Mouse (Mus musculus) heart, postnatal 36 days (tissue): ENCODE data around the gene Slc41a3. TPM values are rescaled to one million over a fixed set of nuclear protein-coding genes. Genes with fewer than 3 reads are reported as not detected.

Experiments used
- DNase-seq, 2 experiments: peaks; one replicate each; pipeline ENCODE4 v3.0.0; 2021 to 2022
- intact Hi-C: fragments of 180-260 bp; cut with DNase I; formaldehyde crosslinking; loops from one replicate; pipeline ENCODE4 v1.15.1; 2025
- total RNA-seq, 2 experiments: library from RNA; stranded (reverse); gene quantifications; 2 replicates each; pipeline ENCODE4 v1.2.3; 2021

Gene Slc41a3
- total RNA-seq, 2 experiments from 2014 or later: 68.8 to 72.1 TPM

DNA sequence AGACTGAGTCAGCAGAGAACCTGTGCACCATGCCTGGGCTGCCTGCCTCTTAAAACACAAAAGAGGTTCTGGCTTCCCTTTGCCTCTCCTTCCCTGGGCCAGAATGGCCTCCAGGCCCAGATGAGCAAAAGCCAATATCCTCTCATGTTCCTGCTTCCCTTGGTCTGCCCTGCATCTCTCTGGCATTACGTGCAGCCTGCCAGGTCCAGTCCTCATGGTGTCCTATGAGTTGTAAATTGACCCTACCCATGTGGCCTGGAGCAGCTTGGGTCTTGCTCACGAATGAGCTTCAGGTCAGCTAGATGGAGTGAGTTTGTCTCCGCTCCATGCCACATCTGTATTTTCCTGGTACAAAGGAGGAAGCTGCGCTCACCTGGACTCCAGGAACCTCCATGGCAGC, 7.5 kb upstream of the Slc41a3 start:
- DNase-seq: no peak
- intact Hi-C loops: no loop called here

DNA sequence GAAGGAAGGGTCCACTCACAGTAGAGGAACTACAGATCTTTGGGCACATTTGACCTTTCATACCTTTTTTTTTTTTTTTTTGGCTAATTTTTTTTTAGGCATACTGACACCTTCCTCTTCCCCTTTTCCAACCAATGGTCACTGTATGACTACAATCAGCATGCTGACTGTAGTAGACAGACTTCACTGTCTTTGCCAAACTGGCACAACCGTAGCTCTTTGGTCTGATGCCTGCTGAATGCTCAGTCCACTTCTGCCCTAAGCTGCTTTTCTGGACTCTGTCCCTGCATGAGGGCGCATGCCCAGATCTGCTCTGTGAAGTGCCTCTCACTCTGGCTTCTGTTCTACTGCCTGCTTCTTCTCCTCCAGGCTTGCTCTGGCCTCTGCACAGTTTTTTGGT, 6.9 kb upstream of the Slc41a3 start:
- DNase-seq: peak; percentile 41 to 54
- intact Hi-C loops: no loop called here

DNA sequence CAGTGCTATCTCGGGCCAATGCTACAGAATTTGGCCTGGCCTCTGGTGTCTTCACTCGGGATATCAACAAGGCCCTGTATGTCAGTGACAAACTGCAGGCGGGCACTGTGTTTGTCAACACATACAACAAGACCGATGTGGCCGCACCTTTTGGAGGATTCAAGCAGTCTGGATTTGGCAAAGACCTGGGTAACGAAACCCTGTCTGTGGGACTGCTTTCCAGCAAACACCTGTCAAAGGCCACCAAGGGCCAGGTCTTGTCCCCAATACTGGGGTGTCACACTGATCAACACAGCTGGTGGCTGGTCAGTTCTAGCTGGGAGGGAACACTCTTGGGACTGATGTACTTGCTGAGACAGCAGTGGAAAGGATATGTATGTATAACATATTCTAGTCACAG, 6.3 kb upstream of the Slc41a3 start:
- intact Hi-C loops: no loop called here
- DNase-seq: no peak

DNA sequence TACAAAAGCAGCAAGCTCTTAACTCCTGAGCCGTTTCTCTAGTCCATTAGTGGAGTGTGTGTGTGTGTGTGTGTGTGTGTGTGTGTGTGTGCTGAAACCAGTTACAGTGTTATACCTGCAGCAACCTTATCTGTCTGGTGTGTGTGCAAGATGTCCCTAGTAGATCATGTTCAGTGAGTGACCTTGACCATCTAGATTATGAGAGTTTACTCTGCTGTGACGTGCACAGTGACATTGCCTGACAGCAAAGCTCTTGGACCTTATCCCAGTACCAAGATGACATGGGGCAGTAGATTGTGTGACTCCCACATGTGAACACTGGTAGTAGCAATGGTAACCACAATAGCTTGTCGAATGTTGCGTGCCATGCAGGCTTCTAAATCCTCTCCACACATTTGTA, 4.2 kb upstream of the Slc41a3 start:
- DNase-seq: no peak
- intact Hi-C loops: no loop called here

DNA sequence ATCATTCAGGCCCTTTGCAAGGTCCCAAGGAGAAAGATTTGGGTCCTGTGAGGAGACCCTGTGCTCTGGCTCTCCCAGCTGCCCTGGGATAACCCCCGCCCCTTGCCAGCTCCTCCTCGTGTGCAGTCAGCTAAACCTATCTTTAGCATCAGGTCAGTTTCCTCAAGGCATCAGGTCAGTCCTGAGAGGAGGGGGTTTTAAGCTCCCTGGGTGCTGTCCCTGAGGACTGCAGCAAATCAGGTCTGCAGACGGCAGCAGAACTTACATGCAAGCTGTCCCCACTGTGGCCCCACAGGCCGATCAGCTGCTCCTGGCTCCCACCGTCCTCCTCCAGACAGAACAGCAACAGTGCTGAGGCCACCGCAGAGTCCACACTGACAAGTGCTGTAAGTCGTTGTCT, 2.8 kb upstream of the Slc41a3 start:
- DNase-seq: no peak
- intact Hi-C loops: no loop called here

DNA sequence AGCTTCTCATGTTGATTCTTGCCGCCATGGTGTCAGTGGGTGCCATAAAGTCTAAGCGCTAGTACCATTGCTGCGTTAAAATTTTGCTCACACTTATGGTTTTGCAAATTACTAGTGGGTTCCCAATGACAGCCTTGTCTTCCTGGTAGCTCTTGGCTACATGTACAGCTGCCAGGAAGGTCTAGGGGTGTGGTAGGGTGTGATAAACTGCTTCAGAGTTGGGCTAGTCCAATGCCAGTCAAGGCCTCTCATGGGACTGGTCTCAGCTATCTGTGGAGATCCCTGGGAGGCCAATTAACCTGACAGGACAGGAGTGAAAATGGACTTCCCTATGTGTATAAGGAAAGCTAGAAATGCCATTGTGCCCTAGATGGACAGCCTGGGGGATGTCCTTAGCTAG, 2.2 kb upstream of the Slc41a3 start:
- no peak for DNase-seq
- intact Hi-C loops: no loop called here

DNA sequence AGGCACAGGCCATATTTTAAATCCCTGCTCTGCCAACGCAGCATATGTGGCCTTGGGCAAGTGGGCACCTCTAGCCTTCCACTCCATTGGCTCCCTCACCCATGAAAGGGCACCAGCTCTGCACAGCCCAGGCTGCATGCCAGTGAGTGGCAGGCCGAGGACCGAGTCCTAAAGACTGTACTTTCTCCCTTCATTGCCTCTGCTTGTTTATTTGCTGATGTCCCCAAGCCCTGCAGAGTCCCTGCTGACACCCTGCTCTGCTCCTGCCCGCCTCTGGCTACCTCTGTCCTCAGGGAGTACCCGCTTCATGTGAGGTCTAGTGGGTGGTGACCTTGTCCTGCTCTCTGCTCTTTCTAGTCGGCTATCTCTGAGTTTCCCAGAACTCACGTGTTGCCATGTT, 1.4 kb upstream of the Slc41a3 start:
- DNase-seq: no peak
- intact Hi-C loops: no loop called here

DNA sequence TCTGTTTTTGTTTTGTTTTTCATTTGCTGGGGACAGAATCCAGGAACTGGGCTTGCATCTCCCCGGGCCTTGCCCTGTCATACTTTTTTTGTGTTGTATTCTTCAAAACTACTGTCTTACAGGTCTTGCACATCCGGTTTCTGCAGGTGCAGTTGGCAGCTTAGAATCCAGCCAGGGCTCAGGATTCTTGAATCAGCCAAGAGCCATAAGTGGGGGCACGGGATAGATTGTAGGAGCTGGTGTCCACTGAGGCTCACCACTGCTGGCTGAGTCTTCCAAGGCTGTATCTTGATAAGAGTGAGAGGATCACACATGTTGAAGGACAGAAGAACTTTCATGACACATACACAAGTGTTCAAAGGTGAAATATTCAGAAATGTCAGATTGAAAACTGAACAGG, 395 bp upstream of the Slc41a3 start:
- intact Hi-C loops: no loop called here
- DNase-seq: no peak

DNA sequence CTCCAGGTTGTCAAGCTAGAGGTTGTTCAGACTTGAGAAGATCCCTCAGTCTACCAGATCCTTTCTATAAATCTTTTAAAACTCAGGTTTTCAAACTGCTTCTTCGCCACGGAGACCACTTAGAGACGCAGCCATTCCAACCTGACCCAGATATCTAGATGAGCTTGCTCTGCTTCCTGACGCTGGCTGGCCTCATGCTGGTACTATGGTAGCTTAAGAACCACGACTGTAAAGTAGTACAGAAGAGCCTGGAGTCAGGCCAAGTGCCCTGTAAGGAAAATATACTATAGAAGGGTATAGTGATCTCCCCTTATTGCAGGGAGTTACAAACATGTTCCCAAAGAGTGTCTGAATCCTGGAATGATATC, 757 bp downstream of the Slc41a3 start:
- intact Hi-C loops: loop anchor here (5.0 kb wide), 1 partner anchor 47 kb away; no protein-coding TSS in a partner anchor
- no peak for DNase-seq

DNA sequence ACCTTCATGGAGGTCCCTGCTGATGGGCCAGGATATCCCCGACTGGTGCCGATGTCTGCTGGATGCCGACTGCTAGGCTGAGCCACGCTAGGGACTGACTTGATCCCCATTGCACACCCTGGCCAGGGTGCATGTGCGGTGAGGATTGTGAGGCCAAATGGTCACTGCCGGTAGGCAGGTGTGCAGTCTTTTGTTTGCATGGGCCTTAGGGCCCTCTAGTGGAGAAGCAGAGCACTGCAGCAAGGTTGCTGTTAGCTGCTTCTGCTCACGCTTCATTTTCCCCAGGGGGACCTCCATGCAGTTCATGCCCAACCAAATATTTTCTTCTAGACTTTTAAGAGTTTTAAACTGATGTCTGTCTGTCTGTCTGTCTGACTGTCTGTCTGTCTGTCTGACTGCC, 2.0 kb downstream of the Slc41a3 start:
- DNase-seq: peak; percentile 63 to 70
- intact Hi-C loops: loop anchor here (5.0 kb wide), 1 partner anchor 46 kb away; no protein-coding TSS in a partner anchor

DNA sequence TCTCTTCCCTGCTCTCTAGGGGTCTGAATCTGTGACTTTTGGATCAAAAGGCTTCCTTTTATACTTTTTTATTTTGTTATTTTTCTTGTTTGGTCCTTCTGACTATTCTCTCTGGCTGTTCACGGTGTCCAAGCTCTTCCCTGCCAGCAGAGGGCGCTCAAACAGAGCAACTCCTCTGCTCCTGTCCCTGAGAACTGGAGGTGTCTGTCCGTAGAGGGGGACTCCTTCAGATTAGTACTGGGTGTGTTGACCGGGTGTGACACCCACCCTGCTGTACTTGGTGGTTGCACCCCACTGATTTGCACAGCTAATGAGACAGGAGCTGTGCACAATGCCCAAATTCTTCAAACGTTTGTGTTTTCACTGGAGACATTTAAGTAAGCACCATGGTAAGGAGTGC, 2.7 kb downstream of the Slc41a3 start:
- intact Hi-C loops: loop anchor here (1.0 to 5.0 kb wide), 2 partner anchors 45 to 121 kb away; no protein-coding TSS in a partner anchor
- DNase-seq: peak; percentile 70 to 76

DNA sequence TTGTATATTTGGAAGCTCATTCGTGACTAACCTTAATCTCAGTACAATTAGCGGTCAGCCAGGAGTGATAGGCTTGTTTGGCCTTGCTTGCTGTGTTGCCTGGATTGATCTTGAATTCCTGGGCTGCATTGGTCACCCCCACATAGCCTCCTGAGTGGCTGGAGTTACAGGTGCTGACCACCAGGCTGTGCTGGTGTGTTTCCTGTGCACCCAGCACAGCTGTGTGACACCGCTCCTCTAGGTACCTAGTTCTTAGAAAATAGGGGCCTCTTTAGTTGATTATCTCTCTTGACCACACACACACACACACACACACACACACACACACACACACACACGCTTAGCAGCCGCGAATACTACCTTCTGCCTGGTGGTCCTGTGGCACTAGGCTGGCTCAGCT, 3.7 kb downstream of the Slc41a3 start:
- intact Hi-C loops: loop anchor here (5.0 kb wide), 1 partner anchor 44 kb away; no protein-coding TSS in a partner anchor
- DNase-seq: no peak

DNA sequence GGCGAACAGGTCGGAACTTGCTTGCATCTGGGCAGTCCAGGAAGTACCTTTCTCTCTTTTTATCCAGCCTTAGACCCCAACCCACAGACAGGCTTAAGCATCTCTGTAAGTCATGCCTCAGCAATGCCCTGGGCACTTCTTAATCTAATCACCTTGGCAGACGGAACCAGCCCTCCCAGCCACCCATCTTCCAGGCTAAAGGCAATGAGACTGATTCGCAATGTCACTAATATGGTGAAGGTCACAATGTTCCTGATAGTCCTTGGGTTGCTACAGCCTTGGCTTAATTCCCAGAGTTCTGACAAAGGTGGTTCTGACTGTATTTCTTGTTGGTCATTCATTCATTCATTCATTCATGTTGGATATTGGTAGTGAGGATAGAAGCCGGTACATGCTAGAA, 5.7 kb downstream of the Slc41a3 start:
- intact Hi-C loops: no loop called here
- no peak for DNase-seq

DNA sequence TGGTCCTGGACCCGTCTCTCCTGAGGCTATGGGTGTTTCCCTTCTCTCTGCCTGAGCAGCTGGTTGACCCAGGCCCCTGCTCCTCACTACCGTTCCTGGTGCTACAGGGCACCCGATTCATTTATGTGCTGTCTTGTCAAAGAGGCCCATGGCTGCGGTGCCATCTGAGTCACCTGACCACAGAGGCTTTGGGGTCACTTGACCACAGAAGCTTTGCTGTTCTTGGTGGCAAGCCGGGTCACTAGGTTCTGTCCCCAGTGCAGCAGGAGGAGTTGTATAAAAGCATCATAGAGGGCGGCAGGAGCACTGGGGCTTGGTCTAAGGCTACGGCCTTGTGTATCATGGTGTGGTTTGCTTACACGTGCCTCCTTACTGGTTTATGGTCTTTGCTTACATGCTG, 8.8 kb downstream of the Slc41a3 start:
- intact Hi-C loops: no loop called here
- DNase-seq: no peak

DNA sequence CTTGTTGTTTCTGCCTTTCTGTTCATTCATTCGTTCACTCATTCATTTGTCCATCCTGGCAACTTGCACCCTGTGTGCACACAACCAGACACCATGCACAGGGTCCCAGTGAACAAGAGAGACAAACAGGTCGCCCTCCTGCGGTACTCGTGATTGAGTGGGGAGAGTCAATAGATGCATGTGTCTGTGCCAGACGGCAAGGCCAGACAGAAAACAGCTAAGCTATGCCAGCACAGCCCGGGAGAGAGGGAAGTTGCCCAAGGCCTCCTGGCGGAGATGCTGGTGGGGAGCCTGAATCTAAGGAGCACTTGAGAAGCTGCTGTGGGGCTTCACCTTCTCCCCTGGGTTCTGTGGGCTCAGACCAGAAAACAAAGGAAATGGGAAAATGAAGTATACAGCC, 10.8 kb downstream of the Slc41a3 start:
- intact Hi-C loops: no loop called here
- DNase-seq: no peak

DNA sequence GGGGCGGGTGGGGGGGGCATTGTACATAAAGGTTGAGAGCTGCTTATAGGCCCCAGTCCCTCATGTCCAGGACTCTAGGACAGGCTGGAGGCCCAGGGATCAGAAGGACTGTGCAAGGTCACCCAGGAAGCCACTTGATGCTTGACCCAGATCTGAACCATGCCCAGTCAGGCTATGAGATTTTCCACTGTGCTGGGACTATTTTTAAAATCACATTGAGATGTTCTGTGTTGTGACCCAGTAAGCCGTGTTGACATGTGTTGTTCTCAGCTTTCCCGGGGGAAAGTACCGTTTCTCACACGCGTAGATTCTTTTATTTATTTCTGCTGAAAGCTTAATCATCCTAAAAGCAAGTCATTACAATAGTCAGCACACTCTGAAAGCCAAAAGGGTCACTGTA, 11.5 kb downstream of the Slc41a3 start:
- intact Hi-C loops: no loop called here
- peak in 1 of 2 experiments; percentile 50 for DNase-seq

DNA sequence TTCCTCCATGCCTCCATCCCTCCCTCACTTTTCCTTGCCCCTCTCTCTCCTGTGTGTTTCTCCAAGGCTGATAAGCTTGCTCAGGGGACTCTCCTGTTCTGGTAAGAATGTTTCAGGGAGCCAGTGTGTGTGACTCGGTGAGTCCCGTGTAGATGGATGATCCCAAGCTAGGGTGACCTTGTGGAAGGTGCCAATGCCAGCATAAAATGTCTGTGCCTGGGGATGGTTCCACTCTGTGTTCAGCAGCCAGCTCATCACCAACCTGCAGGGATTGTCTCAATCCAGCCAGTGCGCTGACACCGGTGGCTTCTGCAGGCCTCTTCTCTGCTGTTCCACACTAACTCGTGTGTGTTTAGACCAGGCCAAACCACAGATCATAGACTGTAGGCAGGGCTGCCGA, 12.0 kb downstream of the Slc41a3 start:
- no peak for DNase-seq
- intact Hi-C loops: no loop called here

DNA sequence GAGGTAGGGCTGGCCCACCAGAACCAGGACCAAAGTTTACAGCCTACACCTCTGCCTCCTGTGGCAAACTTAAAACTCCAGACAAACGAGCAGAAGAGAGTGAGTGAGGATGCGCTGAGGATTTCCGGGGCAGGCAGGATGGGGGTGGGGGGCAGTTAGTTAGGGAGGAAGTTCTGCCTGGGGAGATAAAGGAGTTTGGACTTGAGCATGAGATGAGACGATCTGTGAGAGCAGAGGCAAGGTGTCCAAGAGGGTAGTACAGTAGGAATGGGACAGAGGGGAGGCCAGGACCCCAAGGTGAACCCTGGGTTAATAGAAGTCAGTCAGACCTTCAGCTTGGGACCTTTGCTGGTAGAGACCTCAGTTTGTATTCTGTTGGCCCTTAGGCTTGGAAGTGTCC, 13.7 kb downstream of the Slc41a3 start:
- intact Hi-C loops: no loop called here
- DNase-seq: no peak

DNA sequence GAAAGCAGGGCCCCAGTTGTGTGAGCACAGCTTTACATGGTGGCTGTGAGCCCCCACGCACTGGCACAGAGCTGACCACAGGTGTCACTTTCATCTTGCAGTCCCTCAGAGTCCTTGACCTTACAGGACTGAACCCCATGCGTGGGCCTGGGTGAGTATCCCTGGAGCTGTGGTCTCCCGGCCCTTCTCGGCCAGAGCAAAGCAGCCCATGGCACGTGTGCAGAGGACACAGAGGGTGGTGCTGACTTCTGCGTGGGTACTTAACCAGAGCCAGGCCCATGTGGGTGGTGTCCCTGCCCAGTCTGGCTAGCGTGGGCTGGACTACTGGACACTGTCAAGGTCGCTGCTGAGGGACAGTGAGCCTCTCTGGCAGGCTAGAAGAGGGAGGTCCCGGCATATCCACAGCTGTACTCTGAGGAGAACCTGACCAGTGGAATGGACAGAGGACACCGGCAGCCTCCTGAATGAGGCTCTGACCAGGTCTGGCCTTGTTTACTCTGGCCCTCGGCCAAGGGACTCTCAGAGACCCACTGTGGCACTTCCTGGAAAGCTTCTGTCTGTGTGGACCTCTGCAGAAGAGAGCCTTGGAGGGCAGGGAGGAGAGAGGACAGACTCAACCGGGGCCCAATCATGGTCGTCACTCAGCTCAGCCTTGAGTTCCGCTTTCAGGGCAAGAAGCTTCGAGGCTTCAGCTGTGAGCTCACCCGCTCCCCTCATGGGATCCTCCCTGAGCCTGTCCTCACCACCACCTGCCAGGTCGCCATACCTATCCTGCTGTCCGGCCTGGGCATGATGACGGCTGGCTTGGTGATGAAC, 14.5 kb downstream of the Slc41a3 start:
- DNase-seq: peak in 1 of 2 experiments; percentile 41

DNA sequence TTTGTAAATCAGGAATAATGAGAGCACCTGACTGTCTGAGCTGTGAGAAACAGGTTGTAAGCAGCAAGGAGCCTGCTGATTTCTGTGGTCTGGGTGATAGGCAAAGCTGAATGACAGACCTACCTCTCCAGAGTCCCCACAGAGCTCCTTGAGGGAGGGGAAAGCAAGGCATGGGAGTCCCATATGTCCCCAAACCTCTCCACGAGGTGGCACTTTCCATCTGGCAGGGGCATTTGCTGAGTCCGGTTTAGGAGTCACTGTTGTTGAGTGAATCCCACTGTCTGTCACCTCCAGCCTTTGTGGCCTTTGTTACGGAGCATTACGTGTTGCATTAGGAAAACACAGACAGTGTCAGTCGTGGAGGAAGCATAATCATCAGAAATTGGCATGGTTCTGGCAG, 15.4 kb downstream of the Slc41a3 start:
- no peak for DNase-seq
- intact Hi-C loops: no loop called here

More for the DNA sequence above, 14.5 kb downstream of the Slc41a3 start:
- intact Hi-C loops: no loop called here

DNA sequence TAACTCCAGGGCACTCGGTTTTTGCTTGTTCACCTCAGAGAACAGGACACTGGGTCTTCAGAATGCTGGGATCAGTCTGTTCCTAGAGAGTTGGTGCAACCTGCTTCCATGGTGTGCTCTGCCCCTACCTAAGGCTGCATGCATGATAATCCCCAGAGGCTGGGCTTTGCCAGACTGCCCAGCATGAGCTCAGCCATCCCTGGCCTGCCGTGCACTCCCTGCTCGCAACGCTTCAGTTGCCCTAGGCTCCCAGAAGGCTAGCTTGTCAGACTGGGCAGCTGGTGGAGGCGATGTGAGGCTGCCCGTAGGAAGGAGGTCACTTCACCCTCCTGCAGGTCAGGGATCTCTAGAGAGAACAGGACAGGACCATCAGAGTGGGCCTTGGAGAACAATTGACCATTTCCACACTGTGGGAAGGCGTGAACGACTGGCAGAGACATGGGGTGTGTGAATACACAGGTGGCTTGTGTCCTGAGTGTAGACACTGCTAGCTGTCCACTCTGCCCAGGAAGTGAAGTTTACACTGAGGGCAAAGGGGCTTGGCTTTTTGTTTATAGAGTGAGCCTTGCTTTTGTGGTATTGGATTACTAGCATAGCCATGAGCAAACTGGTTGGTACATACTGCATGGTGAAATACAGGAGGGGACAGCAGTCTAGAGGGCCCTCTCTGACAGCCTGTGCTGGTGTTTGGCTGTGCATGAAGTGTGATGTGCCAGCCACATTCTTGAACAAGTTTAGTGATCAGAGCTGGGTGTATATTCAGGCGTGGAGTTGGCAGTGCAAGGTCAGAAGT, 16.5 kb downstream of the Slc41a3 start:
- no peak for DNase-seq
- intact Hi-C loops: no loop called here

DNA sequence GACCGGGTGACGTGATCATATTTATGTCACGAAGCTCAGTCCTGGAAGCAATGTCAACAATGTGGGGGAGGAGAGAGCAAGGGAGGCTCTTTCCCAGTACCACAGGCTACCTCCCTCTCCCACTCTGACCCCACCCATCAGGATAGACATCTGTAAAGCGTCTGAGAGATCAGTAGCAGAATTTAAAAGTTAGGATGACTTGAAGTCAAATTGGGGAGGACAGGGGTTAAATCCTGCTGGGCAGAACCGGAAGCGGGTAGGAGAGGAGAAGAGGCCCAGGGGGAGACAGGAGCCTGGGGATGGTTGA, 17.0 kb downstream of the Slc41a3 start:
- DNase-seq: no peak
- intact Hi-C loops: no loop called here
